Mouse (Mus musculus): ENCODE measurements around the gene Adgrg1. TPM values are rescaled to one million over a fixed set of nuclear protein-coding genes. Genes with fewer than 3 reads are reported as not detected.

Gene Adgrg1
- polyA plus RNA-seq, 1 experiment from 2014 or later = 44.8 TPM

GRCm38 (mm10) chr8:94998431-94998830 lies 23.9 kb downstream of the Adgrg1 start:
- 50% methylated on average over 2 of the region's 2 CpGs for WGBS
- no peak for ATAC-seq (replicated peaks; ENCODE audit: low FRiP score)
- H3K4me1 ChIP-seq = peaks cover 69% of the 10 kb centered on the region

GRCm38 (mm10) chr8:94999004-94999403 lies 24.5 kb downstream of the Adgrg1 start:
- 65% methylated on average over 6 of the region's 6 CpGs for WGBS

More at GRCm38 (mm10) chr8:94998431-94998830, 23.9 kb downstream of the Adgrg1 start:
- Histone ChIP-seq H3K36me3 (0 out of 2 replicates have a peak, but pooled peaks cover 4% of the 10 kb centered on the region), H3K4me3 (replicated peaks) (no peak overlapping the region), H3K9ac (no peak overlapping the region), H3K4me2 (no peak overlapping the region), H3K27ac (peak overlapping the region; percentile 74), H3K9me3 (replicated peaks) (no peaks in the 10 kb centered on the region), H3K27me3 (no peaks in the 10 kb centered on the region)

GRCm38 (mm10) chr8:94999956-95000355 lies 25.4 kb downstream of the Adgrg1 start:
- ATAC-seq (replicated peaks; ENCODE audit: low FRiP score) = peak; percentile 9; the same call in 1 of the 2 replicates

More at GRCm38 (mm10) chr8:94999004-94999403, 24.5 kb downstream of the Adgrg1 start:
- Histone ChIP-seq H3K9ac (no peak overlapping the region), H3K9me3 (replicated peaks) (no peaks in the 10 kb centered on the region), H3K4me2 (no peak overlapping the region), H3K4me1 (peaks cover 63% of the 10 kb centered on the region), H3K27me3 (no peaks in the 10 kb centered on the region), H3K27ac (peak overlapping the region; percentile 74), H3K4me3 (replicated peaks) (no peak overlapping the region), H3K36me3 (peaks cover 10% of the 10 kb centered on the region; the same call in 1 of the 2 replicates)
- no peak for ATAC-seq (replicated peaks; ENCODE audit: low FRiP score)

GRCm38 (mm10) chr8:95000684-95001083 lies 26.1 kb downstream of the Adgrg1 start:
- Histone ChIP-seq H3K27ac (peak overlapping the region; percentile 74), H3K36me3 (peaks cover 17% of the 10 kb centered on the region; the same call in 1 of the 2 replicates), H3K9me3 (replicated peaks) (no peaks in the 10 kb centered on the region), H3K27me3 (no peaks in the 10 kb centered on the region), H3K9ac (no peak overlapping the region), H3K4me2 (no peak overlapping the region; the same call in 1 of the 2 replicates), H3K4me1 (peaks cover 53% of the 10 kb centered on the region), H3K4me3 (replicated peaks) (no peak overlapping the region)
- 21% methylated on average over 5 of the region's 5 CpGs for WGBS
- ATAC-seq (replicated peaks; ENCODE audit: low FRiP score) = peak; percentile 23; the same call in 1 of the 2 replicates

More at GRCm38 (mm10) chr8:94999956-95000355, 25.4 kb downstream of the Adgrg1 start:
- Histone ChIP-seq H3K4me1 (peaks cover 54% of the 10 kb centered on the region), H3K27ac (peak overlapping the region; percentile 74), H3K4me3 (replicated peaks) (no peak overlapping the region), H3K36me3 (peaks cover 14% of the 10 kb centered on the region; the same call in 1 of the 2 replicates), H3K9ac (no peak overlapping the region), H3K9me3 (replicated peaks) (no peaks in the 10 kb centered on the region), H3K27me3 (no peaks in the 10 kb centered on the region), H3K4me2 (no peak overlapping the region; the same call in 1 of the 2 replicates)
- 55% methylated on average over 6 of the region's 6 CpGs for WGBS

- Histone ChIP-seq H3K9me3 (replicated peaks) (no peaks in the 10 kb centered on the region), H3K27ac (peak overlapping the region; percentile 74), H3K4me2 (no peak overlapping the region), H3K36me3 (peaks cover 17% of the 10 kb centered on the region; the same call in 1 of the 2 replicates), H3K4me1 (peaks cover 53% of the 10 kb centered on the region), H3K27me3 (no peaks in the 10 kb centered on the region), H3K9ac (no peak overlapping the region), H3K4me3 (replicated peaks) (no peak overlapping the region)
- WGBS = 80% methylated on average over 5 of the region's 5 CpGs
- peak; percentile 3; the same call in 1 of the 2 replicates for ATAC-seq (replicated peaks; ENCODE audit: low FRiP score)
Measured at GRCm38 (mm10) chr8:95001165-95001564, 26.6 kb downstream of the Adgrg1 start.

- H3K27me3 ChIP-seq = no peaks in the 10 kb centered on the region
- no peak overlapping the region for H3K9ac ChIP-seq
- ATAC-seq (replicated peaks; ENCODE audit: low FRiP score) = peak; percentile 47
- H3K4me3 ChIP-seq (replicated peaks) = no peak overlapping the region
- peaks cover 17% of the 10 kb centered on the region; the same call in 1 of the 2 replicates for H3K36me3 ChIP-seq
- H3K9me3 ChIP-seq (replicated peaks) = no peaks in the 10 kb centered on the region
- H3K27ac ChIP-seq = peak overlapping the region; percentile 74; the same call in 1 of the 2 replicates
- H3K4me1 ChIP-seq = peaks cover 50% of the 10 kb centered on the region
- no peak overlapping the region for H3K4me2 ChIP-seq
- 9% methylated on average over 7 of the region's 7 CpGs for WGBS
Measured at GRCm38 (mm10) chr8:95001655-95002054, 27.1 kb downstream of the Adgrg1 start.

DNA sequence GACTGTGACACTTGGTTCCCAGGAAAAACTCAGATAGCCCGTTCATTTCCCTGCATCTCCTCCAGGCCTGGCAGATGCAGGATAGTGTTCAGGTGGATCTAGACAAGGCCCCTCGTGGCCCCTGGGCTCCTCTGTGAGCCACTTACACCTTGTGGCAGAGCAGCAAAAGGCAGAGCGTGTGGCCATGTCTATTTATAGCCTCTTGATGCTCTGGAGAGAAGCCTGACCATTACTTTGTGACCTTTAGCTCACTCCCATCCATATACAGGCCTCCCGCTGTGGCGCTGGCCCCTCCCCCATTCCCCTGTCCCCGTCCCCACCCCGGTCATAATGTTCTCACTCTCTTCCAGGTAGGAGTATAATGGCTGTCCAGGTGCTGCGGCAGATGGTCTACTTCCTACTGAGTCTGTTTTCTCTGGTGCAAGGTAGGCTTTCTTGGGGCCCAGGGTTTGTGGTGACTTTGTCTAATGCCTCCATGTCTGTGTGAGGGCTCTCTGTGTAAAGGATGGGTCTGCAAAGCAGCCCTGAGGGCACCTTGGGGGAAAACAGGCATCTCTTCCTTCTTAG lies 27.6 kb downstream of the Adgrg1 start:
- H3K4me2 ChIP-seq = no peak overlapping the region
- no peak overlapping the region for H3K4me3 ChIP-seq (replicated peaks)
- WGBS = 37% methylated on average over 8 of the region's 8 CpGs
- H3K27ac ChIP-seq = 0 out of 2 replicates have a peak overlapping the region, but pooled peaks have one; percentile 32
- peaks cover 17% of the 10 kb centered on the region; the same call in 1 of the 2 replicates for H3K36me3 ChIP-seq
- H3K9ac ChIP-seq = no peak overlapping the region
- 0 out of 2 replicates have a peak, but pooled peaks have one; percentile 3 for ATAC-seq (replicated peaks; ENCODE audit: low FRiP score)
- no peaks in the 10 kb centered on the region for H3K27me3 ChIP-seq
- H3K4me1 ChIP-seq = peaks cover 45% of the 10 kb centered on the region
- H3K9me3 ChIP-seq (replicated peaks) = no peaks in the 10 kb centered on the region

GRCm38 (mm10) chr8:95012442-95012919 lies 37.9 kb downstream of the Adgrg1 start:
- no peak overlapping the region for H3K4me3 ChIP-seq (replicated peaks)

DNA sequence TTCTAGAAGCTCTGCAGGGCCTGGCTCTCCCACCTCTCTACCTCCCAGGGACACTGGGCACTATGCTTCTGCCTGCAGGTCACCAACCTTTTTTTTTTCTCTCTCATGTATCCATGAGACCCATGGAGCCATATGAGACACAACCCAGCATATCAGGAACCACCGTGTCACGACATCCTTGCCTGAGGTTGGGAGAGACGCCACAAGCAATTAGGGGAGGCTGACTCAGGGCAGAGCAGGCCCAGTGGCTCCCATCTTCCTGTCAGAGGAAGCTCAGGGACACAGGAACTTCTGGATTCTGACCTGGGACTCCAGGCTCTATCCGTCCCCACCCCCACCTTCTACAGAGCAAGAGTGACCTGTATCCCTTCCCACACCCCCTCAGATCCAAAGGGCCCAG lies 41.3 kb downstream of the Adgrg1 start:
- H3K27me3 ChIP-seq = no peaks in the 10 kb centered on the region
- 68% methylated on average over 4 of the region's 4 CpGs for WGBS
- H3K27ac ChIP-seq = no peak overlapping the region
- no peaks in the 10 kb centered on the region for H3K4me1 ChIP-seq
- peaks cover 18% of the 10 kb centered on the region for H3K36me3 ChIP-seq
- no peak overlapping the region for H3K4me3 ChIP-seq (replicated peaks)
- no peak overlapping the region for H3K4me2 ChIP-seq
- no peaks in the 10 kb centered on the region for H3K9me3 ChIP-seq (replicated peaks)
- ATAC-seq (replicated peaks; ENCODE audit: low FRiP score) = no peak
- no peak overlapping the region for H3K9ac ChIP-seq

More at GRCm38 (mm10) chr8:95012442-95012919, 37.9 kb downstream of the Adgrg1 start:
- no peak for ATAC-seq (replicated peaks; ENCODE audit: low FRiP score)
- no peak overlapping the region for H3K9ac ChIP-seq
- 78% methylated on average over 15 of the region's 15 CpGs for WGBS
- no peak overlapping the region for H3K4me2 ChIP-seq
- no peak overlapping the region for H3K27ac ChIP-seq
- no peaks in the 10 kb centered on the region for H3K27me3 ChIP-seq
- H3K4me1 ChIP-seq = no peaks in the 10 kb centered on the region
- no peaks in the 10 kb centered on the region for H3K9me3 ChIP-seq (replicated peaks)
- peaks cover 25% of the 10 kb centered on the region for H3K36me3 ChIP-seq

DNA sequence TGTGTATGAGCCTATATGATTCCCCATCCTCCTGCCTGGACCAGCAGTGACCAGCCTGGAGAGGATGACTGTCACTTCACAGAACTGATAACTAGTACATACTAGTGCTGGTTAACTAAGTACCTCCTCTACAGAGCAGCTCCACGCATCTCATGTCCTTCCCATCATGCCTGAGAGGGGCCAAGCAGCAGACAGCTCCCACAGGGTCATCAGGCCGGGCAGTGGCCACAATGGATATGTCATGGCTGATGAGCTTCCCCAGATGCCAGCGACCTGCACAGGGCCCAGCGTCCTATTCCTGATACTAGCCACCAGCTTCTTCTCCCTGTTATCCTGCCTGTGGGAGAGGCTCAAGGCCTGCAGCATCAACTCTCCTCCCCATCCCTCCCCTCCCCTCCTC lies 42.1 kb downstream of the Adgrg1 start:
- no peak overlapping the region for H3K4me3 ChIP-seq (replicated peaks)
- H3K4me2 ChIP-seq = no peak overlapping the region
- no peaks in the 10 kb centered on the region for H3K9me3 ChIP-seq (replicated peaks)
- H3K36me3 ChIP-seq = peaks cover 10% of the 10 kb centered on the region; the same call in 1 of the 2 replicates
- H3K4me1 ChIP-seq = no peaks in the 10 kb centered on the region
- 56% methylated on average over 4 of the region's 4 CpGs for WGBS
- no peak overlapping the region for H3K9ac ChIP-seq
- ATAC-seq (replicated peaks; ENCODE audit: low FRiP score) = no peak
- H3K27ac ChIP-seq = no peak overlapping the region
- H3K27me3 ChIP-seq = no peaks in the 10 kb centered on the region

DNA sequence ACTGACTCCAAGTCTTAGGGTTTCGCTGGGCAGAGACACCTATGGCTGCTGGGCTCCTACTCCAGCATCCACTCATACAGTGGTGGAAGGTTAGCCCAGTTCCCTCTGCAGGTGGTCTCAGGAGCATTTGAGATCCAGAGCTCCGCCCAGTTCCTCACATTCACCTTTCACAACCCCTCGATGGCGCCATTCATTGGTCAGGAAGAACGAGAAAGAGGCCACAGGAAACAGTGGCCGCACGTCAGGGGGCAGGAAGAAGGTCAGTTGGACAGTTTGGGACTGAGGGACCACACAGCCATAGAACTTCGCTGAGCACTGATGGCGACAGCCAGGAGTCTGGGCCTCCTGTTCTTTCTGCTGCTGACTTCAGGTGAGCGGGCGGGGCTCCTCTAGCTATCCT lies 42.9 kb downstream of the Adgrg1 start, which contains the start of gene Adgrg3:
Adgrg3 (plus strand) TSS at position 242 of the 400 bp plus-strand sequence.
- H3K27ac ChIP-seq = no peak within 1 kb of the TSS
- 72% methylated on average over 11 of the region's 11 CpGs for WGBS
- H3K27me3 ChIP-seq = no peaks in the 10 kb centered on the region
- no peak within 1 kb of the TSS for H3K4me3 ChIP-seq (replicated peaks)
- H3K36me3 ChIP-seq = peaks cover 8% of the 10 kb centered on the region; the same call in 1 of the 2 replicates
- H3K9ac ChIP-seq = no peak within 1 kb of the TSS
- H3K9me3 ChIP-seq (replicated peaks) = no peaks in the 10 kb centered on the region
- ATAC-seq (replicated peaks; ENCODE audit: low FRiP score) = no peak
- no peaks in the 10 kb centered on the region for H3K4me1 ChIP-seq
- no peak within 1 kb of the TSS for H3K4me2 ChIP-seq

- no peak for ATAC-seq (replicated peaks; ENCODE audit: low FRiP score)
- no peaks in the 10 kb centered on the region for H3K27me3 ChIP-seq
- H3K4me3 ChIP-seq (replicated peaks) = no peak overlapping the region
- H3K9me3 ChIP-seq (replicated peaks) = no peaks in the 10 kb centered on the region
- H3K36me3 ChIP-seq = peaks cover 2% of the 10 kb centered on the region; the same call in 1 of the 2 replicates
- WGBS = 81% methylated on average over 9 of the region's 9 CpGs
- H3K4me2 ChIP-seq = no peak overlapping the region
- 0 out of 2 replicates have a peak, but pooled peaks cover 3% of the 10 kb centered on the region for H3K4me1 ChIP-seq
- H3K9ac ChIP-seq = no peak overlapping the region
- no peak overlapping the region for H3K27ac ChIP-seq
Measured at GRCm38 (mm10) chr8:95017969-95018635, 43.6 kb downstream of the Adgrg1 start.

All from kidney, embryonic 15.5 days (tissue).